Mouse (Mus musculus): ENCODE results near the gene Hectd1.

The Hectd1 gene

GRCm38 (mm10) chr12:51829290-51830076 is at the start of gene Hectd1:
Gene Hectd1, minus strand, starts transcription at chr12:51829536.
- DNase-seq (ENCODE audit: low read depth, low spot score), result peak; percentile 84
- H3K36me3 ChIP-seq (ENCODE audit: control insufficient read depth, insufficient read depth, low read length, poor library complexity, severe bottlenecking), result peaks cover 6% of the 10 kb centered on the region; the same call in 1 of the 2 replicates
- H3K27me3 ChIP-seq (ENCODE audit: control insufficient read depth, insufficient read depth, low read length, poor library complexity, severe bottlenecking), result no peaks in the 10 kb centered on the region

GRCm38 (mm10) chr12:51871446-51872144 is 42.3 kb upstream of the Hectd1 start:
- peak; percentile 25 for DNase-seq (ENCODE audit: low read depth, low spot score)
- no peaks in the 10 kb centered on the region for H3K36me3 ChIP-seq (ENCODE audit: control insufficient read depth, insufficient read depth, low read length, poor library complexity, severe bottlenecking)
- no peaks in the 10 kb centered on the region for H3K27me3 ChIP-seq (ENCODE audit: control insufficient read depth, insufficient read depth, low read length, poor library complexity, severe bottlenecking)

- DNase-seq (ENCODE audit: low read depth, low spot score), result no peak
- no peaks in the 10 kb centered on the region for H3K27me3 ChIP-seq (ENCODE audit: control insufficient read depth, insufficient read depth, low read length, poor library complexity, severe bottlenecking)
- no peaks in the 10 kb centered on the region for H3K36me3 ChIP-seq (ENCODE audit: control insufficient read depth, insufficient read depth, low read length, poor library complexity, severe bottlenecking)
Observed at GRCm38 (mm10) chr12:51869511-51869910, 40.2 kb upstream of the Hectd1 start.

- H3K27me3 ChIP-seq (ENCODE audit: control insufficient read depth, insufficient read depth, low read length, poor library complexity, severe bottlenecking), result no peaks in the 10 kb centered on the region
- DNase-seq (ENCODE audit: low read depth, low spot score), result peak; percentile 15
- H3K36me3 ChIP-seq (ENCODE audit: control insufficient read depth, insufficient read depth, low read length, poor library complexity, severe bottlenecking), result no peaks in the 10 kb centered on the region
Observed at GRCm38 (mm10) chr12:51867076-51867475, 37.7 kb upstream of the Hectd1 start.

GRCm38 (mm10) chr12:51866226-51866910 is 37.0 kb upstream of the Hectd1 start:
- DNase-seq (ENCODE audit: low read depth, low spot score), result peak; percentile 76
- Histone ChIP-seq H3K27me3 (ENCODE audit: control insufficient read depth, insufficient read depth, low read length, poor library complexity, severe bottlenecking) (no peaks in the 10 kb centered on the region), H3K36me3 (ENCODE audit: control insufficient read depth, insufficient read depth, low read length, poor library complexity, severe bottlenecking) (no peaks in the 10 kb centered on the region)

- no peaks in the 10 kb centered on the region for H3K27me3 ChIP-seq (ENCODE audit: control insufficient read depth, insufficient read depth, low read length, poor library complexity, severe bottlenecking)
- DNase-seq (ENCODE audit: low read depth, low spot score), result peak; percentile 88
- no peaks in the 10 kb centered on the region for H3K36me3 ChIP-seq (ENCODE audit: control insufficient read depth, insufficient read depth, low read length, poor library complexity, severe bottlenecking)
Observed at GRCm38 (mm10) chr12:51865790-51866179, 36.4 kb upstream of the Hectd1 start.

- no peaks in the 10 kb centered on the region for H3K36me3 ChIP-seq (ENCODE audit: control insufficient read depth, insufficient read depth, low read length, poor library complexity, severe bottlenecking)
- H3K27me3 ChIP-seq (ENCODE audit: control insufficient read depth, insufficient read depth, low read length, poor library complexity, severe bottlenecking), result no peaks in the 10 kb centered on the region
- peak; percentile 70 for DNase-seq (ENCODE audit: low read depth, low spot score)
Observed at GRCm38 (mm10) chr12:51865061-51865789, 35.9 kb upstream of the Hectd1 start.

GRCm38 (mm10) chr12:51863116-51864002 is 34.0 kb upstream of the Hectd1 start:
- DNase-seq (ENCODE audit: low read depth, low spot score), result peak; percentile 15
- no peaks in the 10 kb centered on the region for H3K36me3 ChIP-seq (ENCODE audit: control insufficient read depth, insufficient read depth, low read length, poor library complexity, severe bottlenecking)
- no peaks in the 10 kb centered on the region for H3K27me3 ChIP-seq (ENCODE audit: control insufficient read depth, insufficient read depth, low read length, poor library complexity, severe bottlenecking)

GRCm38 (mm10) chr12:51858134-51859028 is 29.0 kb upstream of the Hectd1 start:
- H3K27me3 ChIP-seq (ENCODE audit: control insufficient read depth, insufficient read depth, low read length, poor library complexity, severe bottlenecking), result no peaks in the 10 kb centered on the region
- no peaks in the 10 kb centered on the region for H3K36me3 ChIP-seq (ENCODE audit: control insufficient read depth, insufficient read depth, low read length, poor library complexity, severe bottlenecking)
- DNase-seq (ENCODE audit: low read depth, low spot score), result no peak

GRCm38 (mm10) chr12:51856768-51857295 is 27.5 kb upstream of the Hectd1 start:
- Histone ChIP-seq H3K27me3 (ENCODE audit: control insufficient read depth, insufficient read depth, low read length, poor library complexity, severe bottlenecking) (no peaks in the 10 kb centered on the region), H3K36me3 (ENCODE audit: control insufficient read depth, insufficient read depth, low read length, poor library complexity, severe bottlenecking) (no peaks in the 10 kb centered on the region)
- no peak for DNase-seq (ENCODE audit: low read depth, low spot score)

GRCm38 (mm10) chr12:51855872-51856271 is 26.5 kb upstream of the Hectd1 start:
- no peaks in the 10 kb centered on the region for H3K36me3 ChIP-seq (ENCODE audit: control insufficient read depth, insufficient read depth, low read length, poor library complexity, severe bottlenecking)
- H3K27me3 ChIP-seq (ENCODE audit: control insufficient read depth, insufficient read depth, low read length, poor library complexity, severe bottlenecking), result no peaks in the 10 kb centered on the region
- no peak for DNase-seq (ENCODE audit: low read depth, low spot score)

- no peak for DNase-seq (ENCODE audit: low read depth, low spot score)
- Histone ChIP-seq H3K36me3 (ENCODE audit: control insufficient read depth, insufficient read depth, low read length, poor library complexity, severe bottlenecking) (no peaks in the 10 kb centered on the region), H3K27me3 (ENCODE audit: control insufficient read depth, insufficient read depth, low read length, poor library complexity, severe bottlenecking) (no peaks in the 10 kb centered on the region)
Observed at GRCm38 (mm10) chr12:51855453-51855852, 26.1 kb upstream of the Hectd1 start.

GRCm38 (mm10) chr12:51851617-51852016 is 22.3 kb upstream of the Hectd1 start:
- DNase-seq (ENCODE audit: low read depth, low spot score), result no peak
- no peaks in the 10 kb centered on the region for H3K27me3 ChIP-seq (ENCODE audit: control insufficient read depth, insufficient read depth, low read length, poor library complexity, severe bottlenecking)
- H3K36me3 ChIP-seq (ENCODE audit: control insufficient read depth, insufficient read depth, low read length, poor library complexity, severe bottlenecking), result no peaks in the 10 kb centered on the region
